Mouse (Mus musculus): ENCODE measurements around the gene Prrc2b.

GRCm38 (mm10) chr2:32282727-32283126, 131.8 kb downstream of the Prrc2b start:
- peak; percentile 60; the same call in 1 of the 2 replicates for TF ChIP-seq CTCF (IDR thresholded peaks at IDR 0.05; ENCODE audit: control insufficient read depth, insufficient read depth, insufficient replicate concordance, low read depth, low read length)
- TF ChIP-seq POLR2A (IDR thresholded peaks at IDR 0.05; ENCODE audit: control insufficient read depth, low read depth, low read length) = 0 out of 2 replicates have a peak, but pooled peaks have one; percentile 12

Data from testis, adult 2 months (tissue).